Mouse (Mus musculus) liver, embryonic 14.5 days (tissue): Measurements from ENCODE around the gene Shoc2.

Source experiments
- CTCF ChIP-seq: IDR thresholded peaks from 2 replicates; pipeline ENCODE4 v1.5.1; 2016; ENCODE audit warnings: antibody characterized with exemption, low read depth, control low read depth
- EP300 ChIP-seq: IDR thresholded peaks from 2 replicates; pipeline ENCODE4 v1.6.1; 2016; ENCODE audit warnings: antibody characterized with exemption, low read depth

GRCm38 (mm10) chr19:54048161-54048885, 104.2 kb downstream of the Shoc2 start:
- TF ChIP-seq CTCF (no peak), EP300 (no peak)
